In the genomic region with DNA sequence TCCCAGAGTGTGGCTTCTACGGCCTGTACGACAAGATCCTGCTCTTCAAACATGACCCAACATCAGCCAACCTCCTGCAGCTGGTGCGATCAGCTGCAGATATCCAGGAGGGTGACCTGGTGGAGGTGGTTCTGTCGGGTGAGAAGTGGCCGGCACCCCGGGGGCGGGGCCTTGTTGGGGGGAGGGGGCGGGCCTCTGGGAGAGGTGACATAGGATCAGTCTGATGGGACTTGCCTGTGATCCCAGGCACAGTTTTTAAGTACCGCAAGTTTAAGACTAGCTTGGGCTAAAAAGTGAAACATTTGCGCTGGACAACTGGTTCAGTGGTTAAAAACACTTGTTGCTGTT, we compare ENCODE assay signal across 9 mouse cellular contexts. TPM values are rescaled to one million over a fixed set of nuclear protein-coding genes. Genes with fewer than 3 reads are reported as not detected.
DNase-seq lines count a peak whose midpoint lies in the region; ATAC-seq and TF ChIP-seq lines count a peak whose summit lies in the region.
"Had no signal": no experiment of that assay in that cellular context is flagged by ENCODE, and none has a peak within 500 bp of the region (broad histone marks: within the 10 kb centered on the region; RNA-seq: fewer than 3 reads in every experiment).

No protein-coding gene starts in this region.

- TF ChIP-seq CTCF in lung, embryonic 14.5 days (IDR thresholded peaks at IDR 0.05; ENCODE audit: low read depth), result no peak
- TF ChIP-seq CTCF in hindbrain, postnatal 0 days (IDR thresholded peaks at IDR 0.05; ENCODE audit: low read depth), result no peak
- no peak for TF ChIP-seq CTCF in midbrain, postnatal 0 days (IDR thresholded peaks at IDR 0.05)

- no peaks in the 10 kb centered on the region for H3K9me3 ChIP-seq in lung, embryonic 14.5 days (ENCODE audit: low read depth, low read length)
- no peaks in the 10 kb centered on the region for H3K9me3 ChIP-seq in hindbrain, postnatal 0 days (ENCODE audit: low read length)
- H3K9me3 ChIP-seq in midbrain, postnatal 0 days (ENCODE audit: low read length), result no peaks in the 10 kb centered on the region

- peak overlapping the region; percentile 64 for H3K4me3 ChIP-seq in lung, embryonic 14.5 days (ENCODE audit: low read depth, low read length)
- H3K4me3 ChIP-seq in hindbrain, postnatal 0 days (ENCODE audit: low read length), result 0 out of 2 replicates have a peak overlapping the region, but pooled peaks have one; percentile 1
- H3K4me3 ChIP-seq in midbrain, postnatal 0 days (ENCODE audit: low read depth, low read length), result no peak overlapping the region

- no peak for ATAC-seq in lung, embryonic 14.5 days (ENCODE audit: insufficient read depth)
- ATAC-seq in hindbrain, postnatal 0 days, result no peak
- ATAC-seq in midbrain, postnatal 0 days (ENCODE audit: low FRiP score), result no peak

- H3K4me2 ChIP-seq in lung, embryonic 14.5 days, result peak overlapping the region; percentile 98
- peak overlapping the region; percentile 37; the same call in 1 of the 2 replicates for H3K4me2 ChIP-seq in hindbrain, postnatal 0 days (ENCODE audit: low read depth, low read length)
- peak overlapping the region; percentile 18; the same call in 1 of the 2 replicates for H3K4me2 ChIP-seq in midbrain, postnatal 0 days (ENCODE audit: low read depth, low read length, poor library complexity, severe bottlenecking)

- peak overlapping the region; percentile 14 for H3K9ac ChIP-seq in lung, embryonic 14.5 days
- H3K9ac ChIP-seq in hindbrain, postnatal 0 days (replicated peaks; ENCODE audit: low read length), result no peak overlapping the region
- 0 out of 2 replicates have a peak overlapping the region, but pooled peaks have one; percentile 44 for H3K9ac ChIP-seq in midbrain, postnatal 0 days (replicated peaks; ENCODE audit: low read length, poor library complexity, severe bottlenecking)

- peak overlapping the region; percentile 22; the same call in 1 of the 2 replicates for H3K27ac ChIP-seq in lung, embryonic 14.5 days (ENCODE audit: low read depth)
- H3K27ac ChIP-seq in hindbrain, postnatal 0 days, result no peak overlapping the region
- peak overlapping the region; percentile 26; the same call in 1 of the 2 replicates for H3K27ac ChIP-seq in midbrain, postnatal 0 days (ENCODE audit: low read depth, low read length)

- WGBS in lung, embryonic 14.5 days, result 27% methylated on average over 10 of the region's 10 CpGs
- 47% methylated on average over 10 of the region's 10 CpGs for WGBS in hindbrain, postnatal 0 days
- 40% methylated on average over 10 of the region's 10 CpGs for WGBS in midbrain, postnatal 0 days

- peaks cover 38% of the 10 kb centered on the region for H3K36me3 ChIP-seq in lung, embryonic 14.5 days (ENCODE audit: insufficient read depth)
- peaks cover 8% of the 10 kb centered on the region; the same call in 1 of the 2 replicates for H3K36me3 ChIP-seq in hindbrain, postnatal 0 days (ENCODE audit: insufficient read depth, low read length)
- peaks cover 10% of the 10 kb centered on the region for H3K36me3 ChIP-seq in midbrain, postnatal 0 days (ENCODE audit: insufficient read depth, low read length)

- H3K4me1 ChIP-seq in lung, embryonic 14.5 days (ENCODE audit: insufficient read depth), result peaks cover 16% of the 10 kb centered on the region
- peaks cover 11% of the 10 kb centered on the region; the same call in 1 of the 2 replicates for H3K4me1 ChIP-seq in hindbrain, postnatal 0 days (ENCODE audit: insufficient read depth, low read length)
- H3K4me1 ChIP-seq in midbrain, postnatal 0 days (ENCODE audit: insufficient read depth, low read length), result peaks cover 14% of the 10 kb centered on the region

- DNase-seq in embryo, embryonic 9.5 days (ENCODE audit: extremely low spot score), result peak; percentile 20
- DNase-seq in embryo, embryonic 10 days (ENCODE audit: low spot score), result no peak
- DNase-seq in lung, embryonic 14.5 days, result no peak
- DNase-seq in lung, postnatal 4 days, result no peak
- DNase-seq in hindbrain, postnatal 0 days (ENCODE audit: low spot score), result no peak
- no peak for DNase-seq in midbrain, postnatal 0 days (ENCODE audit: low spot score)
- no peak for DNase-seq in right cerebral cortex, adult 2 months (ENCODE audit: low spot score in 2 of 2)
- no peak for DNase-seq in layer of hippocampus, adult 9-11 months
- DNase-seq: adrenal gland, postnatal 25 days had no signal

- H3K27me3 ChIP-seq in lung, embryonic 14.5 days (ENCODE audit: insufficient read depth, low read length), result no peaks in the 10 kb centered on the region
- H3K27me3 ChIP-seq in hindbrain, postnatal 0 days (ENCODE audit: insufficient read depth, low read length), result no peaks in the 10 kb centered on the region
- no peaks in the 10 kb centered on the region for H3K27me3 ChIP-seq in midbrain, postnatal 0 days (ENCODE audit: insufficient read depth, low read length)

RNA-seq across cellular contexts. Expression of a gene that starts 3.1 kb away (rescaled TPM):
- 19.6 and 20.2 TPM in 2 replicates for polyA plus RNA-seq in lung, embryonic 14.5 days (2014; fragmentation: Nextera tagmentation; extraction: Ambion mirVana)
- 4.3 and 5.4 TPM in 2 replicates for total RNA-seq in hindbrain, postnatal 0 days (2014; rRNA removed)
- 4.3 and 4.8 TPM in 2 replicates for polyA plus RNA-seq in hindbrain, postnatal 0 days (2015; fragmentation: Nextera tagmentation; extraction: Ambion mirVana)
- total RNA-seq in midbrain, postnatal 0 days (2014; rRNA removed), result 3.2 and 4.9 TPM in 2 replicates
- polyA plus RNA-seq in midbrain, postnatal 0 days (2015; fragmentation: Nextera tagmentation; extraction: Ambion mirVana), result 3.9 TPM in 2 replicates

RNA-seq across cellular contexts. Expression of a gene that starts 29.3 kb away (rescaled TPM):
- polyA plus RNA-seq in lung, embryonic 14.5 days (2014; fragmentation: Nextera tagmentation; extraction: Ambion mirVana), result 27.7 and 31.9 TPM in 2 replicates
- total RNA-seq in hindbrain, postnatal 0 days (2014; rRNA removed), result 63.1 and 73.8 TPM in 2 replicates
- 45.2 and 45.4 TPM in 2 replicates for polyA plus RNA-seq in hindbrain, postnatal 0 days (2015; fragmentation: Nextera tagmentation; extraction: Ambion mirVana)
- 81.4 and 85.9 TPM in 2 replicates for total RNA-seq in midbrain, postnatal 0 days (2014; rRNA removed)
- 50.0 and 53.5 TPM in 2 replicates for polyA plus RNA-seq in midbrain, postnatal 0 days (2015; fragmentation: Nextera tagmentation; extraction: Ambion mirVana)

RNA-seq across cellular contexts. Expression of a gene that starts 29.3 kb away (rescaled TPM):
- polyA plus RNA-seq in lung, embryonic 14.5 days (2014; fragmentation: Nextera tagmentation; extraction: Ambion mirVana), result 6.6 and 7.8 TPM in 2 replicates
- 85.9 and 95.6 TPM in 2 replicates for total RNA-seq in hindbrain, postnatal 0 days (2014; rRNA removed)
- polyA plus RNA-seq in hindbrain, postnatal 0 days (2015; fragmentation: Nextera tagmentation; extraction: Ambion mirVana), result 7.2 TPM in 2 replicates
- 86.0 and 107 TPM in 2 replicates for total RNA-seq in midbrain, postnatal 0 days (2014; rRNA removed)
- 7.5 and 7.7 TPM in 2 replicates for polyA plus RNA-seq in midbrain, postnatal 0 days (2015; fragmentation: Nextera tagmentation; extraction: Ambion mirVana)

RNA-seq across cellular contexts. Expression of a gene that starts 30.1 kb away (rescaled TPM):
- 117 and 134 TPM in 2 replicates for polyA plus RNA-seq in lung, embryonic 14.5 days (2014; fragmentation: Nextera tagmentation; extraction: Ambion mirVana)
- total RNA-seq in hindbrain, postnatal 0 days (2014; rRNA removed), result 234 and 248 TPM in 2 replicates
- 128 and 141 TPM in 2 replicates for polyA plus RNA-seq in hindbrain, postnatal 0 days (2015; fragmentation: Nextera tagmentation; extraction: Ambion mirVana)
- total RNA-seq in midbrain, postnatal 0 days (2014; rRNA removed), result 252 and 291 TPM in 2 replicates
- 156 and 165 TPM in 2 replicates for polyA plus RNA-seq in midbrain, postnatal 0 days (2015; fragmentation: Nextera tagmentation; extraction: Ambion mirVana)

RNA-seq across cellular contexts. Expression of a gene that starts 45.8 kb away (rescaled TPM):
- polyA plus RNA-seq in lung, embryonic 14.5 days (2014; fragmentation: Nextera tagmentation; extraction: Ambion mirVana), result 10.8 and 11.1 TPM in 2 replicates
- 4.1 TPM in 1 of 2 replicates, not detected in the other for total RNA-seq in hindbrain, postnatal 0 days (2014; rRNA removed)
- polyA plus RNA-seq in hindbrain, postnatal 0 days (2015; fragmentation: Nextera tagmentation; extraction: Ambion mirVana), result 0.62 and 4.7 TPM in 2 replicates
- 1.9 and 5.2 TPM in 2 replicates for total RNA-seq in midbrain, postnatal 0 days (2014; rRNA removed)
- 12.3 and 15.9 TPM in 2 replicates for polyA plus RNA-seq in midbrain, postnatal 0 days (2015; fragmentation: Nextera tagmentation; extraction: Ambion mirVana)

Comparison
In these comparisons a context has a peak if more than half of its experiments do, and no peak if none do; other contexts are left out.
1. H3K4me2 ChIP-seq: peak in every context shown above with its lines; median percentile 98 in lung, embryonic 14.5 days; 37 in hindbrain, postnatal 0 days; 18 in midbrain, postnatal 0 days.